Mouse (Mus musculus) hematopoietic stem cell, adult 5-6 weeks (primary cell): ENCODE measurements around the gene Cdk6. TPM values are rescaled to one million over a fixed set of nuclear protein-coding genes. Genes with fewer than 3 reads are reported as not detected.
"Not testable (repeated sequence)": the region's sequence is repeated elsewhere in the genome, so short reads cannot be mapped to it uniquely, and the experiment has no call there.

Experiments
- ATAC-seq, 2 experiments: fragments of 125-278 bp in 1 of 2; replicated peaks in 1 of 2; 2 replicates each; pipeline ENCODE4 v1.8.0; 2016 to 2017; ENCODE audit warnings: inconsistent platforms in 2 of 2, mild to moderate bottlenecking in 2 of 2, moderate number of reproducible peaks in 2 of 2, low read depth in 1 of 2, moderate TSS enrichment in 1 of 2; ENCODE audit not compliant: low FRiP score in 2 of 2, poor library complexity in 2 of 2, severe bottlenecking in 2 of 2, insufficient read depth in 1 of 2, low TSS enrichment in 1 of 2
- total RNA-seq: library from RNA; stranded (forward); fragments of 172-1452, 232-1000 nt; gene quantifications from 2 replicates; pipeline ENCODE4 v1.2.3, GENCODE M21; 2017

The Cdk6 gene
- total RNA-seq, 1 experiment from 2014 or later = 171 TPM

- not testable (repeated sequence) for ATAC-seq
Observed at GRCm38 (mm10) chr5:3453946-3454345, 112.7 kb downstream of the Cdk6 start.

GRCm38 (mm10) chr5:3460907-3461306, 119.6 kb downstream of the Cdk6 start:
- ATAC-seq = peak; percentile 66 to 67

GRCm38 (mm10) chr5:3461401-3461800, 120.1 kb downstream of the Cdk6 start:
- peak in 1 of 2 experiments; percentile 52; a peak in 3 of 4 replicates for ATAC-seq

- no peak for ATAC-seq
Observed at GRCm38 (mm10) chr5:3462897-3463757, 121.8 kb downstream of the Cdk6 start.

- ATAC-seq = no peak
Observed at GRCm38 (mm10) chr5:3463758-3464157, 122.5 kb downstream of the Cdk6 start.

- ATAC-seq = 0 out of 4 replicates have a peak, but pooled peaks of 1 of the 2 experiments have one; percentile 11
Observed at GRCm38 (mm10) chr5:3466069-3466877, 125.0 kb downstream of the Cdk6 start.

- no peak for ATAC-seq
Observed at GRCm38 (mm10) chr5:3470866-3471265, 129.6 kb downstream of the Cdk6 start.

GRCm38 (mm10) chr5:3472311-3473156, 131.2 kb downstream of the Cdk6 start:
- ATAC-seq = peak; percentile 9 to 20; a peak in 1 of 4 replicates

GRCm38 (mm10) chr5:3477711-3478110, 136.4 kb downstream of the Cdk6 start:
- ATAC-seq = no peak

- ATAC-seq = no peak
Observed at GRCm38 (mm10) chr5:3478216-3478615, 136.9 kb downstream of the Cdk6 start.

GRCm38 (mm10) chr5:3479016-3479795, 137.9 kb downstream of the Cdk6 start:
- no peak for ATAC-seq

- ATAC-seq = 0 out of 4 replicates have a peak, but pooled peaks of 1 of the 2 experiments have one; percentile 25
Observed at GRCm38 (mm10) chr5:3480637-3481395, 139.5 kb downstream of the Cdk6 start.

GRCm38 (mm10) chr5:3482474-3482873, 141.2 kb downstream of the Cdk6 start:
- ATAC-seq = no peak

GRCm38 (mm10) chr5:3483054-3483722, 141.9 kb downstream of the Cdk6 start:
- no peak for ATAC-seq

GRCm38 (mm10) chr5:3486579-3487282, 145.4 kb downstream of the Cdk6 start:
- no peak for ATAC-seq
